Mouse (Mus musculus) layer of hippocampus, postnatal 36 days (tissue): ENCODE results near the gene Esrrg. TPM values are rescaled to one million over a fixed set of nuclear protein-coding genes. Genes with fewer than 3 reads are reported as not detected.

Experiments
- DNase-seq, 2 experiments: peaks; one replicate each; pipeline ENCODE4 v3.0.0; 2022
- total RNA-seq, 2 experiments: library from RNA; stranded (reverse); gene quantifications; 2 replicates each; pipeline ENCODE4 v1.2.3; 2021

The Esrrg gene
- total RNA-seq, 2 experiments from 2014 or later: 13.7 to 14.0 TPM

DNA sequence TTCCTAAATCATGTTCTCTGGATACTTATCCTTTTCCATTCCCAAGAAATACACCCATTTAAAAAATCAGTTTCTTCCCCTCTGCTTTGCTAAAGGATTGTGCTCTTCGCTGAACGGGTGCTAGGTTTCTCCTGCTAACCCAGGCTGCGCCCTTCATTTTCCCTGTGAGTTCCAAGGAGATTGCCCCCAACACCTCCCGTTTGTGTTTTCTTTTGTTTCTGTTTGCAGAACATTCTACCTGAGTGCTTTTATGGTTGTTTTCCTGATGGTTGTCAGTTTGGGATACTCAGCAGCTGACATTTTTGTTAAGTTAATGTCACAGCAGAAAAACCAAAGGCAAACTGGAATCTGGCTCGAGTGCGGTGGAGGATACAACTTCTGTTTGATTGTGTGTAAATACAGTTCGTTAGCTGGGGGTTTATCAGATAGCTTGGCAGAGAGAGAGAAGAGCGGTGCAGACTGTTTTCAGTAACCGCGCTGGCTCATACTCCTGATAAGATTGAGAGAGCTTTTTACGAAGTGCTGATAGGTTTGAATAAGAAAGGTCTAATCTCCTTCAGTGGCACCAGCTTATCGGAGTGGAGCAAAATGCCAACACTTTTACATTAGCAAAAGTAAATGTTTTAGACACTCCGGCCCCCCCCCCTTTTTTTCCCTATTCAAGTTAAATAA is 398.4 kb downstream of the Esrrg start:
- DNase-seq: no peak

DNA sequence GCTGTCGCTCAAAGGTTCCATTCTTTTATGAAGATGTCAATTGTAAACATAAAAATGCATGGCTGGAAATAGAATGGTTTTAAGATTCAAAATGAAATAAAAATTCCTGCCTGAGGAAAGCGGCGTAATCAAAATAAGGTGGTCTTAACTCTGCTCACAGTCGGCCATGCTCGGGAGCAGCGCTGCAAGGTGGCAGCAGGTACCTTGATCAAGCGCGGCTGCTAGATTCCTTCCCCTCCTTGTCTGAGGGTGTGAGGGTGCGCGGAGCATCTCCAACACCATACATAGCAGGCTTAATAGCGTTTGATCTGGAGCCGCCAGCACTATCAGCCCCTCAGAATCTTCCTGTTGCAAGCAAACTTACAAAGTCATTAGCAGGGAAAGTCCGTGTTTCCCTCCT is 399.9 kb downstream of the Esrrg start:
- DNase-seq: no peak

DNA sequence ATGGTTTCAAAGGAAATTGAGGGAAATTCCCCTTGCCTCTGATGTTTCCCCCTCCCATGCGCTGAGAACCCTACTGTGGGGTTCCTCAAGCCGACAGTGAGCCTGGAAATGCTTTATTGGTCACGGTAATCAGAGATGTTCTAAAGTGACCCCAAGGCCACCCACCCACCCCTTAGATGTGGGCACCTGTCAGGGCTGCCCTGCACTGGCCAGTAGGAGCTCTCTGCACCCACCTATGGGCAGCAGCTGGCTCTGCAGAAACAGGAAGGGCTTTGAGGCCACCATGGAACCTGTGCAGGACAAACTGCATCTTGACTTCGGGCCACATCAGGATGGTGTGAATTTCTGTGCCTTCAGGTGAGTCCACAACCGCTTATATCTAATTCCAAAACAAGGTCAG is 401.3 kb downstream of the Esrrg start:
- DNase-seq: no peak

DNA sequence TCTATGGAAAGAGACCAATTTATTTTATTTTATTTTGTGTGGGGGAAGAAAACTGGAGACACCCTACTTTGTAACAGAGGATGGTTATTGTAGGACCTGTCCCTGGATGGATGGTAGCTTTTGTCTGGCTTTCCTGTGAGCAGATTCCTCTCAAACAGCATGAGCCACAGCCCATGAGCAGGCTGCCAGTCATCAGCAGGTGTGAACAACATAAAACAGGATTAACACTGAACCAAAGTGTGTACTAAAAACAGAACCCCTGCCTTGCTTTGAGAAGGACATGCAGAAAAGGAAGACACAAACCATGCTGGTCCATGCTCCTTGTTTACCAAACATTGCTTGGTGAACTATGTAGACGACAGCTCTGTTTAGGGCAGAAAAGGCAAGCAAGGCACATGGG is 402.3 kb downstream of the Esrrg start:
- DNase-seq: no peak

DNA sequence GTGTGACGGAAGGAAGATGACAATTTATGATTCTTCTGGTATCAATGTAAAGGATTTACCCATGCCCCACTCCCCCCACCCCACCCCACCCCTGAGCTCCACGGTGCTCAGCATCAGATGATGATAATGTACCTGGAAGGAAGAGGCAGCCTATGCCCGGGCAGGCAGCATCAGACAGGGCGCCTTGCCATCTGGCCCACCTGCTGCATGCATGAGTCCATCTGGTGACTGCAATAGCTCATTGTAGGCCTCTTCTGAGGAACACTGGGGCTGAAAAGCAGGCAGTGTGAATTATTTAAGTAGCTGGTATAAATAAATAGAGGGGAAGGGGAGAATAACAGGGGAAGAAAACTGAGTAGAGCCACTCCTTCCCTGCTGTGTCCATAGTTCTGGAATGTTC is 405.8 kb downstream of the Esrrg start:
- peak in 1 of 2 experiments; percentile 21 for DNase-seq

DNA sequence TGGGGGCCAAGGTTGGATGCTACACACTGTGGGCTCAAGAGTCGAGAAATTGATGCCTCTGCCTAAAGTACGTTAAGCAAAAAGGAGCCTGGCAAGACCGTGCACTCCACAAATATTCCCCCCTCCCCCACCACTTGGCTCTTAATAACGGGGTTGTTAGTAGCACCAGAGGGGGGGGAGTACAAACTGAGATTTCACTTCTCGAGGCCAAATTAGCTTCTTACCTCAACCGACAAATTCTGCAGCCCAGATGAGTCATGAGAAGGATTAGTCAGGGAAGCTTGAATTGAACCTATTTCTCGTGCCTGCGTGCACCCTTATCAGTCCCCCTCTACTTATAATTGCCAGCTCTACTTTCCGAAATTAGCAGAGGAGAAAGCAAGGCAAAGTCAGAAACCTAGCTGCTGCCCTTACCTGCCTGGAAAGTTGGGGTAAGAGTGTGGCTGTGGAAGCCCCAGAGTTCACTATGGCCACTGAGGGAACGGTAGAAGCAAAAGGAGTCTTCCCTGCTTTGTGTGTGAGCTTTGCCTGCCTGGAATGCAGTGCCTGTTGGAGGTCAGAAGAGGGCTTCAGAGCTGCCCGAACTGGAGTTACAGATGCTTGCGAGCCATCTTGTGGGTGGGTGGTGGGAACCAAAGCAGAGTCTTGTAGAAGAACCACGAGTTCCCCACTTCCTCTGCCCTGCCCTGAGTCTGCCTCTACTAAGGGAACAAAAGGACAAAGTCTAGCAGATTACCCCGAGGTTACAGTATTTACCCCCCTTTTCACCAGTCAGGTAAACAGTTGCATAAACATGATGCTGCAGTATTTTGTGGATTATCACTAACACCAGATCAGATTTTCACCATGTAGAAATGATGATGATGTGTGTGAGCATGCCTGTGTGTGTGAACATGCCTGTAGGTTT is 409.6 kb downstream of the Esrrg start:
- no peak for DNase-seq

DNA sequence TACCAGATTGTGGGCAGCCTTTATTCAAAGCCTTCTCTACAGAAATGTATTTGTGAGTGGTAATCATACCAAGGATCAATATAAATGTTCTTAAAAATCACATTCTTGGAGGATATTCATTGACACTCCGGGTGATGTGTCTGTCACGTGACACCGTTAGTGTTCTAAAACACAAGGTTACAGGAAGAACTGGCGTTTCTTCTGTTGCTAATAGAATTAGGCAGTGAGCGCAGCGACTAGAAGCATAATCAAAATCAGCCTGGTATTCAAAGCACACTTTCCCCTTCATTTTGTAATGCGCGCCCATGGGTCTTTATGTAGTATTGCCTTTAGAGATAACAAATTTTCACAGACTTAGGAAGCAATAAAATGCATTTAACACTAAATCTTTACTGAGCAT is 420.6 kb downstream of the Esrrg start:
- no peak for DNase-seq

DNA sequence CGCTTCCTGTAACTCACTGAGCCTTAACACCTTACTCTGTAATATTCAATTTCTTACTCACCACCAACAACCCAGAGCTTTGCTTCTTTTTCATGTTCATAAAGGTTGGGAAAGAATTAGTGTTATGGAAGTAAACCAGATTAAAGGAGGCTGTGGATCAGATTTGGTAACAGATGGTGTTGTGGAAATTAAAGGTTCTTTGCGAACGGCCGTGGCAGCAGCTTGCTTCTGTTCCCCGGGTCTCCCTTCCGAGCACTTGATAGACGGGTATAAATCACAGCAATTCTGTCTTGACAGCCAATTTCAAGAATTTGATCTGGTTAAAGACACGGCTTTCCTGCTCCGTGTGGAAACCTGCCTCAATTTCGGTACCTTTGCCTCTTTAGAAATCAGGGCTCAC is 421.5 kb downstream of the Esrrg start:
- DNase-seq: no peak

DNA sequence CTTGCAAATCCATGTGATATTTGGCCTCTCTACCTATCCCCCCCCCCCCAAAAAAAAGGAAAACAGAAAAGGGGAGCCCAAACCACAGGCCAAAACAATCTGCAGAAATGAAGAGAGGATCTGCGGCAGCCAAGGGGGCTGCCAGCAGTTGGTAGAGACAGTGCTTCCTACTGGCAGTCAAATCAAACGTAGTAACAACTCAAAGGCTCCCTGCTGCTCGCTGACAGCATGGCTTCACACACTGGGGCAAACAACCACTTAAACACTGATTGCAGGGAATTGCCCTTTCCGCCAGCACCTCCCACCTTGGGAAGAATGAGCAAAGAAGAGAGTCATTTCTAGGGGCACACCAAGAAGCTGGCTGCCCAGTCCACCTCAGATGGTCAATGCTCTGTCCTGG is 422.7 kb downstream of the Esrrg start:
- DNase-seq: no peak

DNA sequence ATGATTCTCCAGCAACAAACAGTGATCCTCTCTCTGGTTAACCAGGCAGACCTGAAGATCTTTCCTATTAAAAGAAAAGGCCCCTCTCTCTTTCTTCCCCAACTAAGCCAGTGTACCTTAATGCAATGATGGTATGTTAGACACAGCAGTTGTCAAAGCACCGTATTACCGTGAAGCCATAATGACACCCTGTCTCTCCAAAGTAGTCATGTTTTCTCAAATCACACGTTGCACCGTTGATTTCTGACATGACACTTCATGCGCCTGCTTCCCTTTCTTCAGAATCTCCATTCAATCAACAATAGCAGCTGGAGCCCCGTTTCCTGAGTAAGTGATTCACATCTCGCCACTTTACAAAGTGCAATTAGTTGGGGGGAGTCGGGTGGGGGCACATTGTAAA is 427.4 kb downstream of the Esrrg start:
- DNase-seq: no peak

DNA sequence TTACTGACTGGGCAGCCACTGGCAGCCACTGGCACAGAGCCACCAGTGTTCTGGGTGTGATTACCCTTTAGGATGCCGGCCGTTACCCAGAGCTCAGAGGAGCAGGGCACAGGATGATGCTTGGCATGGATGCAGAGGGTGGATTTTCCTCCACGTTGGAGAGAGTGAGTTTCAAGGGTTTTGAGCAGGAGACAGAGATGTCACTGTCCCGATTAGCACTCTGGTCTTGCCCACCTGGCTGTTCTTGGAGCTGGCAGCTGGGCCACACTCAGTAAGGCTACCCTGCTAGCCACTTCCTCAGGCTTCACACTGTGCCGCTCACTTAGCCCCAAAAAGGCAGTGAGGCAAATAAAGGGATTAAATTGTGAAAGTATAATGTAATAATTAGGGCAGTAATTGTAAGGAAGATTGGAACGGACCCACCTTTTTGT is 438.1 kb downstream of the Esrrg start:
- DNase-seq: no peak

DNA sequence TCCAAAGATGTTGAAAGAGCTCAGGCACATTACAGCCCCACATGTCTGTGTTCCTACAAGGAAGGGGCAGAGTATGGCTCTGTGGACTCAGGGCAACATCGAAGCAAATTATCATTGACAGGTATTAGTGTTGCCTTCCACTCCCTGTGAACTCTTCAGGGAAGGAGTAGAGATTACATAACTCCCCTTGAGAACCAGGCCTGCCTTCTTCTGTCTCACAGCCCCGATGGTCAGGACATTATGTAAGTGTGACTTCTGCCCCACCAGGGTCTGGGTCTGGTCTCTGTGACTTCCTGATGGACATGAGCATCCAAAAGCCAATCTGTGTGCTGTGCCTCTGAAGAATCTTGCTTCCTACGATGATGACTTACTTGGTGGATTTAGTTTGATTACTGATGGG is 438.6 kb downstream of the Esrrg start:
- DNase-seq: no peak

DNA sequence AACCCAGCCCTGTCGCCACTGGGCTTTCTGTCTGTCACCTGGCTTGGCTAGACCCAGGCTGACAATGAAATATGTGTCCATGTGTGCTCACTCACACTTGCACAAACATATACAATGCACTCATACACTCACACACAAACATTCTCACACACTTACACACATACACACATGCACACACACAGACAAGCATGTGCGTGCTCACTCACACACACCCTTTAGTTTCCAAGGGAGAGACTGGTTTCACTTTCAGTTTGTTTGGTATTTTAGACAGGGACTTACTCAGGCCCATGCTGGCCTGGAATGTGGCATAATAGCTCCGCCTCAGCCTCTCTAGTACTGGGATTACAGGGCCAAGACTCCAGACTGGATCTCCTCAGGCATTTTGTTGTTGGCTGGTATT is 447.3 kb downstream of the Esrrg start:
- DNase-seq: no peak

DNA sequence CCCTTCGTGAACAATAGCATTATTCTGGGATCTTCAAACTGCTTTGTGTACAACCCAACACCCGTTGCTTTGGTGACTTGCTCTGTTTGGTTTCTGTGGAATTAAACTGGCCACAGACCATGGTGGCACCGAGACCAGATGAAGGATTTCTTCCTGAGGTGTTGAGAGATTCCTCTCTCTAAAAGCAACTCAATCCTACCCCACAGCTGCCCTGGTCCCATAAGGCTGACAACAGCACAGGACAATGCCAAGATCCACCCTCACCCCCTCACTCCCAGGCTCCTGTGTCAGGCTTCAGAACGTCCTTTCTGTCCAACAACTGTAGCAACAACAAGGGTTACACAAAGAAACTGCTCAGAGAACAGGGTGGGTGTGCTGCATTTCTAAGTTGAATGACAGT is 449.3 kb downstream of the Esrrg start:
- no peak for DNase-seq

DNA sequence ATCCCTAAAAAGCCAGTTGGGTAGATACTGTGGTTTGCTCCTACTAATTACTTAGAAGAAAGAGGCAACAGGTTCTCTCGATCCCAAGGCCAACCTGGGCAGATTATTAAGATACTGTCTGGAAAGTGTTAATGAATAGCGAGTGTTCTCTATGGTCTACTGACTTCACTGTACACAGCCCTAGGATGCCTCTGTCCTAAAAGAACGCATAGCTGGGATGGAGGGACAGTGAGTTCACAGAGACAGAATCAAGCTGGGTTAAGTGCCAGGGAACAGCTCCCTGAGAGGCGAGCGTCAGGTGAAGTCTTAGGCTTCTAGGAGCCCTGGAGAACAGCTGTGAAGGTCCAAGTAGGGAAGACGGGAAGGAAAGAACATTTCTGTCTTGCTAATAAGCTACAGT is 450.4 kb downstream of the Esrrg start:
- no peak for DNase-seq

DNA sequence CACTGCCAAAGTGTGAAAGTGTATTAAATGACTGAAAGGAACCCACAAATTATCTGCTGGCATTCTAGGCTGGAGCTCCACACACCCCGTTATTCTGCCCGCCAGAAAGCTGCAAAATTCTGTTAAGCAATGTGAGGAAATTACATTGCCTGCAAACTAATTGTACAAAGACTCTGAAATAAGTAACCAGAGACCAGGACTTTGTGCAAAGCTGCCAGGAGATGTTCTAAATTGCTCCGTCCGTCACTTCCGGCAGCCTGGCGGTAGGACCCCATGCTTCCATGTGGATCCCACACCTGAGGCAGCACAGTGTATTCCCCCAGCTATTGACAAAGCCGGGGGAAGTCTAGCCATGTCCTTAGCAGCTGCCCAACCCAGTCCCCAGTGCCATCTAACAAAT is 451.9 kb downstream of the Esrrg start:
- DNase-seq: no peak

DNA sequence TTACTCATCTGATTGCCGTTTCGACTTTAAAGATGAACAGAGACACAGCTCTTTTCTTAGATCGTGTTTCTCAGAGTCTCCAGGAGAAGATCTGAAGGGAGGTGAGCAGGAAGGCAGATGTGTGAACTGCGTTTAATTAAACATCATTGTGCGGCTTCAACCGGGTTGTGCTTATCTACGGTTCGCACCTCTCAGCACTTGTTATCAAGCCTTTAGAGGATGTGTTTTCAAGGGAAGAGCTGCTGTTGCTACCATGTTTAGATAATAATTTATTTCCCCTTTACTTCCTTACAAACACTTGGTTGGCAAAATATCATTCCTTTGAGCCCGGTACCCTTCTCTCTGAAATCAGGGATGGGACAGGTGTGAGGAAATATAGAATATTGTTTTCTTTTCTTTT is 460.2 kb downstream of the Esrrg start:
- no peak for DNase-seq

DNA sequence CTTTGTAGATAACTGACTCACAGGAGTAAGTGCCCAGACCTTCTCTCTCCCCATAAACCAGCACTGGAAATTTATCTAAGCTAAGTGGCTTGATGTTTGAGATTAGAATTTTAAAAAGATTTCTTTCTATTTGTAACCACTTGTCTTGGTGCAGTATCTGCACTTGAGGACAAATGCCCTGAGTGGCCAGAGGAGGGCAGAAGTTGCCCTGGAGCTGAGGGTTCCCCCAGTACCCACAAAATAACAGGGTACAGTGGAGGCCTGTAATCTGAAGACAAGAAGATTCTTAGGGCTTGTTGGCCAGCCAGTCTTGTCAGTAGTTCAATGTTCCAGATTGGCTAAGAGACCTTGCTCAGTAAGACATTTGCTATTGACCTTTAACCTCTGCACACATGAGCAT is 461.3 kb downstream of the Esrrg start:
- DNase-seq: no peak

DNA sequence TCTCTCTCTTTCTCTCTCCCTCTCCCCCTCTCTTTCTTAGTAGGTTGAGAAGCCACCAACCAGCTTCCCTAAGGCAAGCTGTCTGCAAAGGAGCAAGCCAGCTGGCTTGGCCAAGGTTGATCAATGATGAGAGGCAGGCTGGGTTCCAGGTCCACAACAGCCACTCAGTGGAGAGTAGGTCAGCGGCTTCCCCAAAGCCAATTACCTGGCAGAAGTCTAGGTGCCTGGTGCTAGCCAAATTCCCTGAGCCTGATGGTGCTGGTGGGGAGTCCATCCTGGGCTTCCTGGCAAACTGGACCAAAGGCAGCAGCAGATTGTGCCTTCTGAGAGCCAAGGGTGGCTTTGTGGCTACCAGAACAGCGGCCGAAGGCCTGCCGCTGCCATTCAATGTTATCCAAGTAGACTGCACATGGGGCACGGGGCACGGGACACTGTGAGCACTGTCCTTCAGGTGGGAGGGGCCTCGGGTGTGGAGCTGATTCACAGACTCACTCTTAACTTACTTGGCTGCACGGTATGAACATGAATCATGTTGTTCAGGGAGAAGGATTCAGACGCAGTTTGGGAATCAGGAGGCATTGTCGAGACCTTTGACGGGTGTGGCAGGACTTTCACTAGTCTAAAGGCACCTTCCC is 469.1 kb downstream of the Esrrg start:
- DNase-seq: no peak

DNA sequence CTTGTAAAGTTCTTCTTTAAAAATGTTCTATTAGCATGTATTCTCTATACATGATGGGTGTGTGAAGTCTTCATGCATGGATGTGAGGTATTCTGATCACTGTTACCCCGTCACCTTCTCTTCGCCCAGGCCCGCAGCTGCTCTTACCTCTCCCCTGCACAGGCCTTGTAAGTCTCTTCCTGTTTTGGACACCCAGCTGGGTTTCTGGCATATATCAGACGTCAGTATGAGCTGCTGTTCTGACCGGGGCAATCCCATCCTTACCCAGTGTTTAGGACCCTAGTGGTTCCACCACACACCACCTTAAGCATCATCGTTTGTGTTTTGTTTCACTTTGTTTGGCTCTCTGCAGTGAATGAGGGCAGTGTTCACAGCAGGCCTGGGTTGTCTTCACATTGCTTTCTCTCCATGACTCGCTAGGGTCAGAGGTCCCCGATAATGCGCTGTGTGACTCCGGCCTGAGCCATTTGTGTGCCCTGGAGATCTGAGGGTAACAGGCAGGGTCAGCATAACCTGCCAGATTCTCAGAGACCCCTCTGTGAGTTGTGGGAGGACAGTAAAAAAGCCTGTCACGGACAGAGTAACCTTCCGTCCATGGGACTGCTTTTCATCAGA is 471.8 kb downstream of the Esrrg start:
- no peak for DNase-seq

DNA sequence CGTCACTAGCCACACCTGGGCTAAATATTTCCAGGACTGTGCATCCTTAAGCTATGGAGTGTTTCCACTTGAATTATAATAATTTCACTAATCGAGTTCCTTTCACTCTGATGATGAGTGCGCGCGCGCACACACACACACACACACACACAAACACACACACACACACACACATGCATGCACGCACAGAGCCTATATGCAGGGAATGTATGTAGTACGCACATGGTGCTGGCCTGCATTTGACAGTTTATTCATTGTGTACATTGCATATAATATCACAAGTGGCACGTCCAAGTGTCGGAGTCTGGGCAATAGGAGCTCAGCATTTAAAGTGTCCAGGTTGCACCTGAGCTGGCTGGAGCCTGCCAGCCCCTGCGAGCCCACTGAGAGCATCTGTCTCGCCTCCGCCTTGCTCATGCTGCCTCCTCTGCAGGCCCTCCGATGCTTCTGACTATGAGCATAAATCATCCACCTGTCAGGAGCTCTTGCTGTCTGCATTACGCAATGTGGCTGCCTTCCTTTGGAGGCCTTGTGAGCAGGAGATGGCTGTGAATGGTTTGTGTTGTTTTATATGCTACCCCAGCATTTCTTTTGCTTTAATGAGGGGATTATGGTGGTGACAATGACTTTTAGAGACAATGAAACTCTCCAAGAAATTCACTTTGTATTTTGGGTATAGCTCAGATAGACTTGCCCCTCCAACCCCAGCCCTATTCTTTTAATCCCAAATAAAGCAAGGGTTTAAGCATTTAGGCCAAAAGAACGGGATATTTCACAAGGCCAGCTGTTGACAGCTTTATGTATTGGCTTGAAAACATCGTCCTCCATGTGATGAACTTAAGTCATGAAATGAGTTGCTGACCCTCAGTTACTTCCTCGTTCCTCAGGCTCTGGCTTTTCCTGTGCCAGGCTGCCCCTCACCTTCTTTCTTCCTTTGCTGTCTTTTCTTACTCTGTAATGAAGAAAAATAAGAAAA is 474.4 kb downstream of the Esrrg start:
- DNase-seq: no peak
